Mouse (Mus musculus) kidney, embryonic 14.5 days (tissue): ENCODE results near the gene Tmem52b. TPM values are rescaled to one million over a fixed set of nuclear protein-coding genes. Genes with fewer than 3 reads are reported as not detected.
A peak's percentile ranks its signal among the peaks of the same experiment; 100 is the strongest.

Experiments used
- ATAC-seq: fragments of 200-750 bp; cut with Nextera tagmentation; 2 replicates; pipeline ENCODE4 v1.8.0; 2017; ENCODE audit warnings: moderate number of reproducible peaks, mild to moderate bottlenecking, moderate TSS enrichment, moderate library complexity; ENCODE audit not compliant: low FRiP score, low TSS enrichment
- H3K27ac ChIP-seq: fragments of 300-500 bp; sonication (generic); 2 replicates; pipeline ENCODE4 v1.5.1; 2014; ENCODE audit warnings: low read depth, mild to moderate bottlenecking, low read length, moderate library complexity, mixed read lengths
- H3K27me3 ChIP-seq: fragments of 300-500 bp; sonication (generic); 2 replicates; pipeline ENCODE4 v1.6.1; 2014; ENCODE audit warnings: mild to moderate bottlenecking, low read length; ENCODE audit not compliant: control insufficient read depth, insufficient read depth
- H3K36me3 ChIP-seq: fragments of 300-500 bp; sonication (generic); 2 replicates; pipeline ENCODE4 v1.6.1; 2014; ENCODE audit warnings: low read length, mixed read lengths; ENCODE audit not compliant: control insufficient read depth, insufficient read depth
- H3K4me1 ChIP-seq: fragments of 300-500 bp; sonication (generic); 2 replicates; pipeline ENCODE4 v1.6.1; 2014; ENCODE audit warnings: low read length, mixed read lengths; ENCODE audit not compliant: control insufficient read depth, insufficient read depth
- H3K4me2 ChIP-seq: fragments of 300-500 bp; sonication (generic); replicated peaks from 2 replicates; pipeline ENCODE4 v1.6.1; 2014; ENCODE audit warnings: low read depth, mild to moderate bottlenecking, low read length
- H3K4me3 ChIP-seq: fragments of 300-500 bp; sonication (generic); 2 replicates; pipeline ENCODE4 v1.5.1; 2014; ENCODE audit warnings: mild to moderate bottlenecking, low read length
- H3K9ac ChIP-seq: fragments of 300-500 bp; sonication (generic); 2 replicates; pipeline ENCODE4 v1.6.1; 2014; ENCODE audit warnings: low read depth, mild to moderate bottlenecking, low read length, moderate library complexity
- H3K9me3 ChIP-seq: fragments of 300-500 bp; sonication (generic); 2 replicates; pipeline ENCODE4 v1.6.1; 2016; ENCODE audit warnings: low read length; ENCODE audit not compliant: control insufficient read depth
- WGBS: fragments of 180-500 bp; shearing (Covaris S2); extraction: QIAGEN DNeasy Blood & Tissue Kit; methylation state at CpG from one replicate; pipeline ENCODE4 v1.1.7; 2014; 5-methylcytosine and 5-hydroxymethylcytosine counted together
- polyA plus RNA-seq: library from polyadenylated mRNA; unstranded; fragments of >200 nt; fragmentation: Nextera tagmentation; extraction: Ambion mirVana; gene quantifications from 2 replicates; pipeline ENCODE4 v1.2.1, GENCODE M21; 2014

Gene Tmem52b
- polyA plus RNA-seq, 1 experiment from 2014 or later, result 38.3 TPM

- Histone ChIP-seq H3K9me3 (peaks cover 3% of the 10 kb centered on the region; the same call in 1 of the 2 replicates), H3K4me2 (no peak overlapping the region), H3K4me3 (no peak overlapping the region), H3K9ac (no peak overlapping the region), H3K27ac (no peak overlapping the region), H3K36me3 (no peaks in the 10 kb centered on the region), H3K4me1 (no peaks in the 10 kb centered on the region), H3K27me3 (no peaks in the 10 kb centered on the region)
- ATAC-seq, result no peak
- WGBS, result 85% methylated on average over 2 of the region's 2 CpGs
These were observed 8.9 kb upstream of the Tmem52b start for GRCm38 (mm10) chr6:129503471-129503870.

- Histone ChIP-seq H3K27me3 (no peaks in the 10 kb centered on the region), H3K4me2 (no peak within 1 kb of the TSS), H3K4me1 (no peaks in the 10 kb centered on the region; the same call in 1 of the 2 replicates), H3K4me3 (no peak within 1 kb of the TSS), H3K9ac (no peak within 1 kb of the TSS), H3K27ac (no peak within 1 kb of the TSS), H3K36me3 (no peaks in the 10 kb centered on the region), H3K9me3 (peaks cover 3% of the 10 kb centered on the region; the same call in 1 of the 2 replicates)
- WGBS, result 86% methylated on average over 9 of the region's 9 CpGs
- ATAC-seq, result no peak
These were observed 5.3 kb upstream of the Tmem52b start, which contains the start of gene Olr1 for GRCm38 (mm10) chr6:129507024-129507423. Gene Olr1 (minus strand): TSS chr6:129507165.

- Histone ChIP-seq H3K4me2 (no peak overlapping the region), H3K4me1 (peaks cover 12% of the 10 kb centered on the region; the same call in 1 of the 2 replicates), H3K27ac (peak overlapping the region; percentile 14; the same call in 1 of the 2 replicates), H3K4me3 (no peak overlapping the region), H3K36me3 (no peaks in the 10 kb centered on the region), H3K27me3 (no peaks in the 10 kb centered on the region), H3K9ac (no peak overlapping the region), H3K9me3 (no peaks in the 10 kb centered on the region)
- 58% methylated on average over 6 of the region's 6 CpGs for WGBS
- peak; percentile 36; the same call in 1 of the 2 replicates for ATAC-seq
These were observed 2.0 kb upstream of the Tmem52b start for GRCm38 (mm10) chr6:129510120-129510911.

- no peak for ATAC-seq
- no peaks in the 10 kb centered on the region for H3K36me3 ChIP-seq
- no peaks in the 10 kb centered on the region for H3K27me3 ChIP-seq
- H3K4me3 ChIP-seq, result no peak overlapping the region
- H3K27ac ChIP-seq, result peak overlapping the region; percentile 33; the same call in 1 of the 2 replicates
- H3K9me3 ChIP-seq, result no peaks in the 10 kb centered on the region
- no peak overlapping the region; the same call in 1 of the 2 replicates for H3K4me2 ChIP-seq
- peaks cover 12% of the 10 kb centered on the region; the same call in 1 of the 2 replicates for H3K4me1 ChIP-seq
- WGBS, result 40% methylated on average over 8 of the region's 8 CpGs
- H3K9ac ChIP-seq, result 0 out of 2 replicates have a peak overlapping the region, but pooled peaks have one; percentile 19
These were observed 513 bp downstream of the Tmem52b start for GRCm38 (mm10) chr6:129512868-129513267.

GRCm38 (mm10) chr6:129513409-129513808 lies 1.1 kb downstream of the Tmem52b start:
- Histone ChIP-seq H3K27ac (no peak overlapping the region; the same call in 1 of the 2 replicates), H3K4me2 (no peak overlapping the region), H3K9ac (no peak overlapping the region), H3K27me3 (no peaks in the 10 kb centered on the region), H3K4me1 (peaks cover 12% of the 10 kb centered on the region; the same call in 1 of the 2 replicates), H3K4me3 (no peak overlapping the region), H3K36me3 (no peaks in the 10 kb centered on the region), H3K9me3 (no peaks in the 10 kb centered on the region)
- no peak for ATAC-seq
- 48% methylated on average over 1 of the region's 1 CpGs for WGBS

- no peak overlapping the region for H3K27ac ChIP-seq
- no peak overlapping the region for H3K4me3 ChIP-seq
- no peaks in the 10 kb centered on the region for H3K36me3 ChIP-seq
- no peaks in the 10 kb centered on the region for H3K9me3 ChIP-seq
- H3K27me3 ChIP-seq, result no peaks in the 10 kb centered on the region
- ATAC-seq, result no peak
- 75% methylated on average over 2 of the region's 2 CpGs for WGBS
- H3K4me1 ChIP-seq, result peaks cover 12% of the 10 kb centered on the region; the same call in 1 of the 2 replicates
- no peak overlapping the region for H3K4me2 ChIP-seq
- H3K9ac ChIP-seq, result no peak overlapping the region
These were observed 2.0 kb downstream of the Tmem52b start for GRCm38 (mm10) chr6:129514376-129514775.

GRCm38 (mm10) chr6:129515068-129515467 lies 2.7 kb downstream of the Tmem52b start:
- H3K9me3 ChIP-seq, result no peaks in the 10 kb centered on the region
- H3K4me3 ChIP-seq, result no peak overlapping the region
- ATAC-seq, result no peak
- no peak overlapping the region for H3K4me2 ChIP-seq
- H3K36me3 ChIP-seq, result no peaks in the 10 kb centered on the region
- H3K27ac ChIP-seq, result no peak overlapping the region
- H3K27me3 ChIP-seq, result no peaks in the 10 kb centered on the region
- peaks cover 12% of the 10 kb centered on the region; the same call in 1 of the 2 replicates for H3K4me1 ChIP-seq
- H3K9ac ChIP-seq, result no peak overlapping the region
- WGBS, result 79% methylated on average over 3 of the region's 3 CpGs

GRCm38 (mm10) chr6:129516388-129516787 lies 4.0 kb downstream of the Tmem52b start:
- H3K9ac ChIP-seq, result no peak overlapping the region

More at GRCm38 (mm10) chr6:129516388-129516787, 4.0 kb downstream of the Tmem52b start:
- Histone ChIP-seq H3K4me3 (no peak overlapping the region), H3K4me1 (peaks cover 12% of the 10 kb centered on the region; the same call in 1 of the 2 replicates), H3K27me3 (no peaks in the 10 kb centered on the region), H3K9me3 (no peaks in the 10 kb centered on the region), H3K4me2 (no peak overlapping the region), H3K36me3 (no peaks in the 10 kb centered on the region), H3K27ac (no peak overlapping the region)
- WGBS, result 91% methylated on average over 10 of the region's 10 CpGs
- ATAC-seq, result no peak
